Mouse (Mus musculus): ENCODE measurements around the gene Rnf220. TPM values are rescaled to one million over a fixed set of nuclear protein-coding genes. Genes with fewer than 3 reads are reported as not detected.

Gene Rnf220
- polyA plus RNA-seq (2016; fragmentation: Nextera tagmentation; extraction: Ambion mirVana), result 102 and 111 TPM in 2 replicates

GRCm38 (mm10) chr4:117496482-117497165, at the start of gene Rnf220:
Rnf220 (minus strand) TSS chr4:117497052.
- WGBS, result under 1% methylated on average over 42 of the region's 42 CpGs
- peak; percentile 91 for DNase-seq (ENCODE audit: low spot score)
- Histone ChIP-seq H3K27me3 (ENCODE audit: low read depth, poor library complexity, severe bottlenecking) (peaks cover 69% of the 10 kb centered on the region), H3K9me3 (replicated peaks) (peaks cover 5% of the 10 kb centered on the region), H3K4me1 (peaks cover 54% of the 10 kb centered on the region), H3K36me3 (no peaks in the 10 kb centered on the region), H3K4me3 (peak within 1 kb of the TSS; percentile 79), H3K27ac (replicated peaks) (peak within 1 kb of the TSS; percentile 92)

GRCm38 (mm10) chr4:117546616-117547015, 49.8 kb upstream of the Rnf220 start:
- Histone ChIP-seq H3K27ac (replicated peaks) (no peak overlapping the region), H3K9me3 (replicated peaks) (no peaks in the 10 kb centered on the region), H3K36me3 (no peaks in the 10 kb centered on the region), H3K4me3 (no peak overlapping the region), H3K4me1 (peaks cover 19% of the 10 kb centered on the region), H3K27me3 (ENCODE audit: low read depth, poor library complexity, severe bottlenecking) (peaks cover 4% of the 10 kb centered on the region; the same call in 1 of the 2 replicates)
- no peak for DNase-seq (ENCODE audit: low spot score)
- WGBS, result 91% methylated on average over 6 of the region's 6 CpGs

DNA sequence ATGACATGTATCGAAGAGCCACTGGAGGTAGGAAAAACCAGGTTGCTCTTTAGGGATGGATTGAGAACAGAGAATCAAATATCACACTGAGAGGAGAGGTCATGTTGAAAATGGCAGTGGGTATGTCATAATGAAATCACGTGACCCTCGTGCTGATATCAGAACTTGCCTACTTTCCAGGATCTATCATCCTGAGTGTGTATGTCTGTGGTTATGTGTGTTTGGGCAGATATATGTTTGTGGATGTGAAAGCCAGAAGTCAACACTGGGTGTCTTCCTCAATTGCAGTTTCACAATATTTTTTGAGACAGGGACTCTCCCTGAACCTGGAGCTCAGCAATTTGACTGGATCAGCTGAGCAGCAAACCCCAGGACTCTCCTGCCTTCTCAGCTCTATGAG, 48.6 kb upstream of the Rnf220 start:
- DNase-seq (ENCODE audit: low spot score), result no peak
- Histone ChIP-seq H3K36me3 (no peaks in the 10 kb centered on the region), H3K4me1 (peaks cover 7% of the 10 kb centered on the region), H3K27me3 (ENCODE audit: low read depth, poor library complexity, severe bottlenecking) (peaks cover 4% of the 10 kb centered on the region; the same call in 1 of the 2 replicates), H3K9me3 (replicated peaks) (no peaks in the 10 kb centered on the region), H3K27ac (replicated peaks) (no peak overlapping the region), H3K4me3 (no peak overlapping the region)
- 91% methylated on average over 3 of the region's 3 CpGs for WGBS

DNA sequence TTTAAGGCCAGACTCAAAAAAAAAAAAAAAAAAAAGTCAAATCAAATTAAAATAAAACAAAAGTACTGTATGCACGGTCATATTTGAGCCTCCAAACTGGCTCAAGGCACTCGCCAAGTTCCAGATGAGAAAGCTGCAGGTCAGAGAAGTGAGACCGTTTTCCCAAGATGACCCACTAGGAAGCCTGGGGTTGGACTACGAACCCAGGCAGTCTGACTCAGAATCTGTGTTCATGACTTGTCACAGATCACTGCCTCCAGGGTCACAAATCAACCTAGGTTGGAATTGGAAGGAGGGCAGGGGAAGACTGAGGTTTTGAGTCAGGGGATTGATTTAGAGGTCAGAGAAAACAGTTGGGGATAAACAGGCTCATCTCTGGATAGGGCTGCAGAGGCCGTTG, 43.7 kb upstream of the Rnf220 start:
- Histone ChIP-seq H3K36me3 (no peaks in the 10 kb centered on the region), H3K27ac (replicated peaks) (no peak overlapping the region), H3K4me1 (peaks cover 13% of the 10 kb centered on the region), H3K4me3 (no peak overlapping the region), H3K9me3 (replicated peaks) (no peaks in the 10 kb centered on the region), H3K27me3 (ENCODE audit: low read depth, poor library complexity, severe bottlenecking) (peaks cover 24% of the 10 kb centered on the region)
- DNase-seq (ENCODE audit: low spot score), result no peak
- WGBS, result 80% methylated on average over 5 of the region's 5 CpGs

DNA sequence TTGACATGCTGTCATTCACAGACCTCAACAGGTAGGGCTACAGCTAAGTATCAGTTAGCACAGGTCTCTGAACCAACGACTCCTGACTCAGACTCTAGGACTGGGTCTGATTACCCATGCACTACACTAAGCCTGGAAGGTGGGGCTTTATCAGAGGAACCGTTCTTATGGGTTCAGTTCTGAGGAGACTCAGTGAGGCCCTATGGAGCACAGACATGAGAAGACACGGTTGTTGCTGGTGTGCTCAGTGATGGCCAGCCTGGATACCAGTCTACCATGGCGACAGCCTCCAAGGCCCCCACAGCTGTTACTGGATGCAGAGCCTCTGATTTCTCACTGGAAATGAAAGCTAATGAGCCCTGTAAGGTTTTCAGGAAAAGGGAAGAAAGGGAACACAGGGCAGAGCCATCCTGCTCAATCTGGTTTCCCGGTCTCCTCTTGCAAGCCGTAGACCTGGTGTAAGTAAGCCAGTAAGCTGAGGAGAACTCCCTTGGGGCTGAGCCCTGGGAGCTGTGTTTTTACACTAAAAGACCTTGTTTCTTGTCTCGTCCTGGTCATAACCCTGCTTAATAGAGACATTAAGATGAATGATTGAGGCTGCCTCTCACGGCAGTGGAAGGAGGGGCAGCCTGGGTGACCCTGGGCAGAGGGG, 42.6 kb upstream of the Rnf220 start:
- no peak for DNase-seq (ENCODE audit: low spot score)
- Histone ChIP-seq H3K27ac (replicated peaks) (no peak overlapping the region), H3K27me3 (ENCODE audit: low read depth, poor library complexity, severe bottlenecking) (peaks cover 29% of the 10 kb centered on the region), H3K4me1 (peaks cover 14% of the 10 kb centered on the region), H3K9me3 (replicated peaks) (no peaks in the 10 kb centered on the region), H3K36me3 (no peaks in the 10 kb centered on the region), H3K4me3 (no peak overlapping the region)
- WGBS, result 83% methylated on average over 8 of the region's 8 CpGs

DNA sequence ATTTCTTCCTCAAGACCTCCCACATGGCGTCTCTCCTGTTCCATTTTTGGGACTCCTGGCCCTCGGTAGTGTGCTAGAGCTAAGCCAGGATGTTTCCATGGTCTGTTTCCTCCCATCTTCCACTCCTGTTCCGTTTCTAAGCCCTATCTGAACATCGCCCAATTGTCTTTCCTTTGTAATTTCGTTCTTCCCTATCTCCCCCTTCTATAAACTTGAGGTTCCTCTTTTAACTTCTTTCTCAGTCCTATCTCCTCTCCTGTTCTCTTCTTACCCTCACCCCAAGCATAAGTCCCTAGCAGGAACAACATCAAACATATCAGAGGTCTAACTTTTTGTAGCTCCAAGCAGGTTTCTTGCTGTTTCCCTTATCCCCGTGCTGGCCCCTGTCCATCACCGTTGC, 40.1 kb upstream of the Rnf220 start:
- peaks cover 49% of the 10 kb centered on the region for H3K27me3 ChIP-seq (ENCODE audit: low read depth, poor library complexity, severe bottlenecking)
- no peak for DNase-seq (ENCODE audit: low spot score)

GRCm38 (mm10) chr4:117535496-117536200, 38.8 kb upstream of the Rnf220 start:
- Histone ChIP-seq H3K36me3 (no peaks in the 10 kb centered on the region), H3K4me3 (no peak overlapping the region), H3K4me1 (peaks cover 12% of the 10 kb centered on the region), H3K27me3 (ENCODE audit: low read depth, poor library complexity, severe bottlenecking) (peaks cover 62% of the 10 kb centered on the region), H3K27ac (replicated peaks) (no peak overlapping the region), H3K9me3 (replicated peaks) (no peaks in the 10 kb centered on the region)
- WGBS, result 55% methylated on average over 9 of the region's 9 CpGs
- DNase-seq (ENCODE audit: low spot score), result no peak

More for the DNA sequence above, 40.1 kb upstream of the Rnf220 start:
- H3K9me3 ChIP-seq (replicated peaks), result no peaks in the 10 kb centered on the region
- no peak overlapping the region for H3K27ac ChIP-seq (replicated peaks)
- WGBS, result 91% methylated on average over 7 of the region's 7 CpGs
- peaks cover 12% of the 10 kb centered on the region for H3K4me1 ChIP-seq
- H3K36me3 ChIP-seq, result no peaks in the 10 kb centered on the region
- H3K4me3 ChIP-seq, result no peak overlapping the region

- DNase-seq (ENCODE audit: low spot score), result no peak
- Histone ChIP-seq H3K36me3 (no peaks in the 10 kb centered on the region), H3K4me1 (peaks cover 37% of the 10 kb centered on the region), H3K9me3 (replicated peaks) (no peaks in the 10 kb centered on the region), H3K4me3 (no peak overlapping the region), H3K27me3 (ENCODE audit: low read depth, poor library complexity, severe bottlenecking) (peaks cover 99% of the 10 kb centered on the region), H3K27ac (replicated peaks) (0 out of 2 replicates have a peak overlapping the region, but pooled peaks have one; percentile 4)
- 80% methylated on average over 4 of the region's 4 CpGs for WGBS
Observed at GRCm38 (mm10) chr4:117529843-117530242, 33.0 kb upstream of the Rnf220 start.

DNA sequence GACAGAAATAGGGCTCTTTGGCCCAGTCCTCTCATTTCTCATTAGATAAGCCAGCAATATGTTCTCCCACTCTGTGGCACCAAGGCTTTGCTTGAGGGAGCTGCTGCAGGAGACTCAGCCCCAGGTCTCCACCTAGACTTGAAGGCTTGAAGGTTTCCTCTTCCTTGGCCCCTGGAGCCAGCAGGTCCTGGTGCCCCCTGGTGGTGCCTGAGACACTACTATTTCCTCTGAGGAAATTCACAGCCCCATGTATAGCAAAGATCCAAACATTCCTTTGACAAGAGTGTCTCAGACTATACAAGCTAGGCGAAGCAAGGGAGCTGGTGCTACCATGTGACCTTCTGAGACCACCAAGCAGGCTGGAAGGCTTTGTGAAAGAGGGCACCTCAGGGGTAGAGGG, 31.1 kb upstream of the Rnf220 start:
- 27% methylated on average over 1 of the region's 1 CpGs for WGBS
- no peaks in the 10 kb centered on the region for H3K36me3 ChIP-seq
- no peak overlapping the region for H3K27ac ChIP-seq (replicated peaks)
- H3K4me1 ChIP-seq, result peaks cover 37% of the 10 kb centered on the region
- H3K4me3 ChIP-seq, result no peak overlapping the region
- no peaks in the 10 kb centered on the region for H3K9me3 ChIP-seq (replicated peaks)
- H3K27me3 ChIP-seq (ENCODE audit: low read depth, poor library complexity, severe bottlenecking), result peaks cover 91% of the 10 kb centered on the region
- peak; percentile 59 for DNase-seq (ENCODE audit: low spot score)

- WGBS, result 70% methylated on average over 9 of the region's 9 CpGs
- H3K4me3 ChIP-seq, result no peak overlapping the region
- peaks cover 87% of the 10 kb centered on the region for H3K27me3 ChIP-seq (ENCODE audit: low read depth, poor library complexity, severe bottlenecking)
- H3K36me3 ChIP-seq, result no peaks in the 10 kb centered on the region
- DNase-seq (ENCODE audit: low spot score), result no peak
- peaks cover 37% of the 10 kb centered on the region for H3K4me1 ChIP-seq
- H3K9me3 ChIP-seq (replicated peaks), result no peaks in the 10 kb centered on the region
- peak overlapping the region; percentile 52 for H3K27ac ChIP-seq (replicated peaks)
Observed at GRCm38 (mm10) chr4:117527116-117527899, 30.5 kb upstream of the Rnf220 start.

- H3K27me3 ChIP-seq (ENCODE audit: low read depth, poor library complexity, severe bottlenecking), result peaks cover 77% of the 10 kb centered on the region
- H3K9me3 ChIP-seq (replicated peaks), result no peaks in the 10 kb centered on the region
- DNase-seq (ENCODE audit: low spot score), result no peak
- 96% methylated on average over 5 of the region's 5 CpGs for WGBS
- no peaks in the 10 kb centered on the region for H3K36me3 ChIP-seq
- H3K27ac ChIP-seq (replicated peaks), result no peak overlapping the region
- H3K4me3 ChIP-seq, result no peak overlapping the region
- H3K4me1 ChIP-seq, result peaks cover 37% of the 10 kb centered on the region
Observed at GRCm38 (mm10) chr4:117525990-117526389, 29.1 kb upstream of the Rnf220 start.

- peaks cover 37% of the 10 kb centered on the region for H3K27me3 ChIP-seq (ENCODE audit: low read depth, poor library complexity, severe bottlenecking)
- 65% methylated on average over 2 of the region's 2 CpGs for WGBS
- H3K27ac ChIP-seq (replicated peaks), result no peak overlapping the region
- no peak overlapping the region for H3K4me3 ChIP-seq
- DNase-seq (ENCODE audit: low spot score), result no peak
- H3K9me3 ChIP-seq (replicated peaks), result no peaks in the 10 kb centered on the region
- H3K4me1 ChIP-seq, result no peaks in the 10 kb centered on the region
- H3K36me3 ChIP-seq, result no peaks in the 10 kb centered on the region
Observed at GRCm38 (mm10) chr4:117521350-117521749, 24.5 kb upstream of the Rnf220 start.
